Mouse (Mus musculus): Measurements from ENCODE around the gene Trnt1. TPM values are rescaled to one million over a fixed set of nuclear protein-coding genes. Genes with fewer than 3 reads are reported as not detected.

Gene Trnt1
- polyA plus RNA-seq, 1 experiment from 2014 or later, result 54.9 TPM

- peak; percentile 98 for ATAC-seq (ENCODE audit: low read depth)
- Histone ChIP-seq H3K36me3 (ENCODE audit: control insufficient read depth, insufficient read depth, low read length) (peaks cover 4% of the 10 kb centered on the region; the same call in 1 of the 2 replicates), H3K27me3 (ENCODE audit: control insufficient read depth, insufficient read depth, low read depth, low read length) (no peaks in the 10 kb centered on the region), H3K4me1 (replicated peaks; ENCODE audit: control insufficient read depth, insufficient read depth, low read length) (peaks cover 6% of the 10 kb centered on the region), H3K27ac (ENCODE audit: low read length) (no peak within 1 kb of the TSS), H3K9me3 (ENCODE audit: control insufficient read depth, low read length) (no peaks in the 10 kb centered on the region), H3K4me3 (ENCODE audit: low read length) (peak within 1 kb of the TSS; percentile 95), H3K4me2 (ENCODE audit: low read depth, low read length) (peak within 1 kb of the TSS; percentile 92), H3K9ac (ENCODE audit: low read length) (peak within 1 kb of the TSS; percentile 80)
- 2% methylated on average over 53 of the region's 57 CpGs for WGBS
These were observed 30.7 kb downstream of the Trnt1 start, which contains the start of gene Crbn for GRCm38 (mm10) chr6:106799333-106800226. Gene Crbn (minus strand): TSS chr6:106800077.

- Histone ChIP-seq H3K9ac (ENCODE audit: low read length) (no peak overlapping the region), H3K4me3 (ENCODE audit: low read length) (peak overlapping the region; percentile 95), H3K27me3 (ENCODE audit: control insufficient read depth, insufficient read depth, low read depth, low read length) (no peaks in the 10 kb centered on the region), H3K4me2 (ENCODE audit: low read depth, low read length) (peak overlapping the region; percentile 45), H3K27ac (ENCODE audit: low read length) (no peak overlapping the region), H3K36me3 (ENCODE audit: control insufficient read depth, insufficient read depth, low read length) (0 out of 2 replicates have a peak, but pooled peaks cover 2% of the 10 kb centered on the region), H3K9me3 (ENCODE audit: control insufficient read depth, low read length) (no peaks in the 10 kb centered on the region), H3K4me1 (replicated peaks; ENCODE audit: control insufficient read depth, insufficient read depth, low read length) (peaks cover 6% of the 10 kb centered on the region)
- 52% methylated on average over 5 of the region's 5 CpGs for WGBS
- no peak for ATAC-seq (ENCODE audit: low read depth)
These were observed 31.3 kb downstream of the Trnt1 start for GRCm38 (mm10) chr6:106800227-106800557.

- peak; percentile 52; the same call in 1 of the 2 replicates for ATAC-seq (ENCODE audit: low read depth)
- H3K9me3 ChIP-seq (ENCODE audit: control insufficient read depth, low read length), result no peaks in the 10 kb centered on the region
- H3K27me3 ChIP-seq (ENCODE audit: control insufficient read depth, insufficient read depth, low read depth, low read length), result no peaks in the 10 kb centered on the region
- no peak overlapping the region for H3K4me2 ChIP-seq (ENCODE audit: low read depth, low read length)
- WGBS, result 29% methylated on average over 2 of the region's 2 CpGs
- H3K27ac ChIP-seq (ENCODE audit: low read length), result no peak overlapping the region
- no peak overlapping the region for H3K9ac ChIP-seq (ENCODE audit: low read length)
- no peak overlapping the region for H3K4me3 ChIP-seq (ENCODE audit: low read length)
- no peaks in the 10 kb centered on the region for H3K4me1 ChIP-seq (replicated peaks; ENCODE audit: control insufficient read depth, insufficient read depth, low read length)
- no peaks in the 10 kb centered on the region for H3K36me3 ChIP-seq (ENCODE audit: control insufficient read depth, insufficient read depth, low read length)
These were observed 36.0 kb downstream of the Trnt1 start for GRCm38 (mm10) chr6:106804904-106805303.

- Histone ChIP-seq H3K27me3 (ENCODE audit: control insufficient read depth, insufficient read depth, low read depth, low read length) (no peaks in the 10 kb centered on the region), H3K4me2 (ENCODE audit: low read depth, low read length) (no peak overlapping the region), H3K9ac (ENCODE audit: low read length) (no peak overlapping the region), H3K4me1 (replicated peaks; ENCODE audit: control insufficient read depth, insufficient read depth, low read length) (no peaks in the 10 kb centered on the region), H3K27ac (ENCODE audit: low read length) (no peak overlapping the region), H3K9me3 (ENCODE audit: control insufficient read depth, low read length) (no peaks in the 10 kb centered on the region), H3K4me3 (ENCODE audit: low read length) (no peak overlapping the region), H3K36me3 (ENCODE audit: control insufficient read depth, insufficient read depth, low read length) (no peaks in the 10 kb centered on the region)
- no peak for ATAC-seq (ENCODE audit: low read depth)
- WGBS, result 48% methylated on average over 2 of the region's 2 CpGs
These were observed 40.2 kb downstream of the Trnt1 start for GRCm38 (mm10) chr6:106809161-106809560.

- no peaks in the 10 kb centered on the region for H3K9me3 ChIP-seq (ENCODE audit: control insufficient read depth, low read length)
- no peak for ATAC-seq (ENCODE audit: low read depth)
- H3K27me3 ChIP-seq (ENCODE audit: control insufficient read depth, insufficient read depth, low read depth, low read length), result no peaks in the 10 kb centered on the region
- H3K4me3 ChIP-seq (ENCODE audit: low read length), result no peak overlapping the region
- WGBS, result 77% methylated on average over 3 of the region's 3 CpGs
- H3K9ac ChIP-seq (ENCODE audit: low read length), result no peak overlapping the region
- no peaks in the 10 kb centered on the region for H3K36me3 ChIP-seq (ENCODE audit: control insufficient read depth, insufficient read depth, low read length)
- no peak overlapping the region for H3K4me2 ChIP-seq (ENCODE audit: low read depth, low read length)
- H3K4me1 ChIP-seq (replicated peaks; ENCODE audit: control insufficient read depth, insufficient read depth, low read length), result no peaks in the 10 kb centered on the region
- H3K27ac ChIP-seq (ENCODE audit: low read length), result no peak overlapping the region
These were observed 41.8 kb downstream of the Trnt1 start for GRCm38 (mm10) chr6:106810686-106811085.

- no peak overlapping the region for H3K27ac ChIP-seq (ENCODE audit: low read length)
- H3K9ac ChIP-seq (ENCODE audit: low read length), result no peak overlapping the region
- H3K36me3 ChIP-seq (ENCODE audit: control insufficient read depth, insufficient read depth, low read length), result no peaks in the 10 kb centered on the region
- no peak for ATAC-seq (ENCODE audit: low read depth)
- H3K4me3 ChIP-seq (ENCODE audit: low read length), result no peak overlapping the region
- H3K9me3 ChIP-seq (ENCODE audit: control insufficient read depth, low read length), result no peaks in the 10 kb centered on the region
- no peak overlapping the region for H3K4me2 ChIP-seq (ENCODE audit: low read depth, low read length)
- no peaks in the 10 kb centered on the region for H3K4me1 ChIP-seq (replicated peaks; ENCODE audit: control insufficient read depth, insufficient read depth, low read length)
- no peaks in the 10 kb centered on the region for H3K27me3 ChIP-seq (ENCODE audit: control insufficient read depth, insufficient read depth, low read depth, low read length)
These were observed 50.3 kb downstream of the Trnt1 start for GRCm38 (mm10) chr6:106819246-106819645.

- Histone ChIP-seq H3K9ac (ENCODE audit: low read length) (no peak overlapping the region), H3K27me3 (ENCODE audit: control insufficient read depth, insufficient read depth, low read depth, low read length) (no peaks in the 10 kb centered on the region), H3K27ac (ENCODE audit: low read length) (no peak overlapping the region), H3K4me1 (replicated peaks; ENCODE audit: control insufficient read depth, insufficient read depth, low read length) (no peaks in the 10 kb centered on the region), H3K4me2 (ENCODE audit: low read depth, low read length) (no peak overlapping the region), H3K9me3 (ENCODE audit: control insufficient read depth, low read length) (no peaks in the 10 kb centered on the region), H3K4me3 (ENCODE audit: low read length) (no peak overlapping the region), H3K36me3 (ENCODE audit: control insufficient read depth, insufficient read depth, low read length) (no peaks in the 10 kb centered on the region)
- 70% methylated on average over 3 of the region's 3 CpGs for WGBS
- ATAC-seq (ENCODE audit: low read depth), result no peak
These were observed 51.0 kb downstream of the Trnt1 start for GRCm38 (mm10) chr6:106819906-106820305.

GRCm38 (mm10) chr6:106820566-106820965 lies 51.6 kb downstream of the Trnt1 start:
- no peak for ATAC-seq (ENCODE audit: low read depth)

GRCm38 (mm10) chr6:106822329-106822728 lies 53.4 kb downstream of the Trnt1 start:
- H3K36me3 ChIP-seq (ENCODE audit: control insufficient read depth, insufficient read depth, low read length), result no peaks in the 10 kb centered on the region
- WGBS, result 31% methylated on average over 1 of the region's 1 CpGs
- H3K4me1 ChIP-seq (replicated peaks; ENCODE audit: control insufficient read depth, insufficient read depth, low read length), result no peaks in the 10 kb centered on the region
- no peak overlapping the region for H3K9ac ChIP-seq (ENCODE audit: low read length)
- no peak overlapping the region for H3K4me2 ChIP-seq (ENCODE audit: low read depth, low read length)
- H3K27ac ChIP-seq (ENCODE audit: low read length), result no peak overlapping the region
- H3K9me3 ChIP-seq (ENCODE audit: control insufficient read depth, low read length), result no peaks in the 10 kb centered on the region
- no peak for ATAC-seq (ENCODE audit: low read depth)
- no peak overlapping the region for H3K4me3 ChIP-seq (ENCODE audit: low read length)
- no peaks in the 10 kb centered on the region for H3K27me3 ChIP-seq (ENCODE audit: control insufficient read depth, insufficient read depth, low read depth, low read length)

More at GRCm38 (mm10) chr6:106820566-106820965, 51.6 kb downstream of the Trnt1 start:
- no peaks in the 10 kb centered on the region for H3K27me3 ChIP-seq (ENCODE audit: control insufficient read depth, insufficient read depth, low read depth, low read length)
- H3K4me2 ChIP-seq (ENCODE audit: low read depth, low read length), result no peak overlapping the region
- H3K36me3 ChIP-seq (ENCODE audit: control insufficient read depth, insufficient read depth, low read length), result no peaks in the 10 kb centered on the region
- H3K4me3 ChIP-seq (ENCODE audit: low read length), result no peak overlapping the region
- H3K4me1 ChIP-seq (replicated peaks; ENCODE audit: control insufficient read depth, insufficient read depth, low read length), result no peaks in the 10 kb centered on the region
- no peak overlapping the region for H3K27ac ChIP-seq (ENCODE audit: low read length)
- H3K9ac ChIP-seq (ENCODE audit: low read length), result no peak overlapping the region
- H3K9me3 ChIP-seq (ENCODE audit: control insufficient read depth, low read length), result no peaks in the 10 kb centered on the region

Data from lung, embryonic 16.5 days (tissue).